ENCODE assay signal across 8 mouse cellular contexts in genomic region chr11:70970560-70971540, GRCm38 (mm10). TPM values are rescaled to one million over a fixed set of nuclear protein-coding genes. Genes with fewer than 3 reads are reported as not detected.
A peak's percentile ranks its signal among the peaks of the same experiment; 100 is the strongest.
DNase-seq lines count a peak whose midpoint lies in the region; ATAC-seq and TF ChIP-seq lines count a peak whose summit lies in the region.

No protein-coding gene starts in this region.

- peaks cover 7% of the 10 kb centered on the region for H3K36me3 ChIP-seq in heart, adult 2 months (ENCODE audit: control insufficient read depth, insufficient read depth, low read length)
- H3K36me3 ChIP-seq in embryonic facial prominence, embryonic 10.5 days (replicated peaks) = peaks cover 53% of the 10 kb centered on the region
- H3K36me3 ChIP-seq in intestine, embryonic 14.5 days (ENCODE audit: control insufficient read depth, insufficient read depth, low read length) = peaks cover 46% of the 10 kb centered on the region
- peaks cover 64% of the 10 kb centered on the region for H3K36me3 ChIP-seq in megakaryocyte, embryonic 14.5 days (replicated peaks; ENCODE audit: low read length)

- WGBS in heart, adult 2 months = 12% methylated on average over 24 of the region's 24 CpGs
- 20% methylated on average over 24 of the region's 24 CpGs for WGBS in embryonic facial prominence, embryonic 10.5 days
- 16% methylated on average over 24 of the region's 24 CpGs for whole genome bisulfite sequencing in intestine, embryonic 14.5 days

- no peak for DNase-seq in heart, adult 2 months
- DNase-seq in heart, postnatal 25 days (ENCODE audit: low spot score) = no peak
- peak; percentile 71 for DNase-seq in CD4-positive, CD25-positive, alpha-beta regulatory T cell, adult 2 months (ENCODE audit: low read depth, low spot score)
- DNase-seq in embryonic facial prominence, embryonic 10.5 days (ENCODE audit: low spot score) = no peak
- DNase-seq in intestine, embryonic 14.5 days (ENCODE audit: low spot score) = no peak
- no peak for DNase-seq in urinary bladder, postnatal 4 days (ENCODE audit: low spot score in 2 of 2)
- no peak for DNase-seq in right cerebral cortex, postnatal 36 days (ENCODE audit: low spot score in 2 of 2)

- peak overlapping the region; percentile 94 for H3K27ac ChIP-seq in heart, adult 2 months
- H3K27ac ChIP-seq in embryonic facial prominence, embryonic 10.5 days (replicated peaks) = peak overlapping the region; percentile 96
- H3K27ac ChIP-seq in intestine, embryonic 14.5 days (ENCODE audit: low read depth) = peak overlapping the region; percentile 82

- TF ChIP-seq CTCF in heart, adult 2 months (IDR thresholded peaks at IDR 0.05) = 0 out of 2 replicates have a peak, but pooled peaks have one; percentile 1

- no peak for TF ChIP-seq EP300 in heart, adult 2 months (IDR thresholded peaks at IDR 0.05; ENCODE audit: insufficient read depth, low read depth, low read length)

- no peaks in the 10 kb centered on the region for H3K27me3 ChIP-seq in heart, adult 2 months (ENCODE audit: control insufficient read depth, insufficient read depth, low read length)
- H3K27me3 ChIP-seq in embryonic facial prominence, embryonic 10.5 days (replicated peaks; ENCODE audit: low read depth, poor library complexity, severe bottlenecking) = no peaks in the 10 kb centered on the region
- H3K27me3 ChIP-seq in intestine, embryonic 14.5 days (replicated peaks; ENCODE audit: control insufficient read depth, insufficient read depth, low read length) = no peaks in the 10 kb centered on the region
- no peaks in the 10 kb centered on the region for H3K27me3 ChIP-seq in megakaryocyte, embryonic 14.5 days (replicated peaks)

- peak overlapping the region; percentile 69 for H3K9ac ChIP-seq in heart, adult 2 months (ENCODE audit: low read depth, low read length)
- H3K9ac ChIP-seq in intestine, embryonic 14.5 days (ENCODE audit: low read length) = peak overlapping the region; percentile 93

- H3K4me2 ChIP-seq in intestine, embryonic 14.5 days (ENCODE audit: low read length) = peak overlapping the region; percentile 53

- intact Hi-C loops in heart, adult 2 months (cut with DNase I) = loop anchor here (1.0 kb wide), 1 partner anchor 48 kb away; the partner anchor contains the start of genes Derl2 and Mis12
- intact Hi-C loops in heart, postnatal 25 days (cut with DNase I) = loop anchor here (5.0 kb wide), 1 partner anchor 46 kb away; the partner anchor contains the start of genes Derl2 and Mis12

- peak; percentile 51 for ATAC-seq in intestine, embryonic 14.5 days (replicated peaks; ENCODE audit: low FRiP score, low TSS enrichment, low read depth)

- no peaks in the 10 kb centered on the region for H3K9me3 ChIP-seq in embryonic facial prominence, embryonic 10.5 days
- no peaks in the 10 kb centered on the region for H3K9me3 ChIP-seq in intestine, embryonic 14.5 days (ENCODE audit: control insufficient read depth, low read length)
- no peaks in the 10 kb centered on the region for H3K9me3 ChIP-seq in megakaryocyte, embryonic 14.5 days

- H3K79me2 ChIP-seq in heart, adult 2 months (replicated peaks; ENCODE audit: control insufficient read depth, insufficient read depth, low read length) = peaks cover 2% of the 10 kb centered on the region; the same call in 1 of the 2 replicates

- no peak for TF ChIP-seq POLR2A in heart, adult 2 months (IDR thresholded peaks at IDR 0.05; ENCODE audit: insufficient read depth, low read depth, low read length)

- peaks cover 8% of the 10 kb centered on the region for H3K4me1 ChIP-seq in heart, adult 2 months (ENCODE audit: control insufficient read depth, insufficient read depth, low read length)
- H3K4me1 ChIP-seq in embryonic facial prominence, embryonic 10.5 days = peaks cover 21% of the 10 kb centered on the region
- peaks cover 8% of the 10 kb centered on the region for H3K4me1 ChIP-seq in intestine, embryonic 14.5 days (replicated peaks; ENCODE audit: control insufficient read depth, insufficient read depth, low read length)
- H3K4me1 ChIP-seq in megakaryocyte, embryonic 14.5 days = peaks cover 42% of the 10 kb centered on the region

- H3K4me3 ChIP-seq in heart, adult 2 months = peak overlapping the region; percentile 91
- H3K4me3 ChIP-seq in embryonic facial prominence, embryonic 10.5 days = peak overlapping the region; percentile 92
- H3K4me3 ChIP-seq in intestine, embryonic 14.5 days (ENCODE audit: low read depth, low read length) = peak overlapping the region; percentile 99
- peak overlapping the region; percentile 91 for H3K4me3 ChIP-seq in megakaryocyte, embryonic 14.5 days (replicated peaks)

RNA-seq across cellular contexts. Expression of gene Rpain, which starts 0.8 kb away (rescaled TPM):
- total RNA-seq in heart, adult 2 months (2021) = 10 to 100 TPM; 13.8 to 16.3 TPM
- polyA plus RNA-seq in heart, adult 2 months (2012; rRNA removed) = 14.8 and 28.1 TPM in 2 replicates
- 10 to 100 TPM; 15.2 to 15.7 TPM for total RNA-seq in heart, postnatal 25 days (2021)
- 77.0 and 82.4 TPM in 2 replicates for polyA plus RNA-seq in embryonic facial prominence, embryonic 10.5 days (2016; fragmentation: Nextera tagmentation; extraction: Ambion mirVana)
- polyA plus RNA-seq in intestine, embryonic 14.5 days (2014; fragmentation: Nextera tagmentation; extraction: Ambion mirVana) = 77.4 and 89.6 TPM in 2 replicates
- 9.3 TPM in 1 of 2 replicates, not detected in the other for polyA plus RNA-seq in megakaryocyte, embryonic 14.5 days (2012; ENCODE audit: insufficient read depth, low replicate concordance)

RNA-seq across cellular contexts. Expression of gene Nup88, which starts 1.1 kb away (rescaled TPM):
- total RNA-seq in heart, adult 2 months (2021) = 10 to 100 TPM; 47.3 TPM
- polyA plus RNA-seq in heart, adult 2 months (2012; rRNA removed) = 24.4 and 42.4 TPM in 2 replicates
- total RNA-seq in heart, postnatal 25 days (2021) = 10 to 100 TPM; 47.0 TPM
- polyA plus RNA-seq in embryonic facial prominence, embryonic 10.5 days (2016; fragmentation: Nextera tagmentation; extraction: Ambion mirVana) = 146 and 151 TPM in 2 replicates
- polyA plus RNA-seq in intestine, embryonic 14.5 days (2014; fragmentation: Nextera tagmentation; extraction: Ambion mirVana) = 110 and 127 TPM in 2 replicates
- polyA plus RNA-seq in megakaryocyte, embryonic 14.5 days (2012; ENCODE audit: insufficient read depth, low replicate concordance) = 18.2 and 21.9 TPM in 2 replicates

RNA-seq across cellular contexts. Expression of gene C1qbp, which starts 12.0 kb away (rescaled TPM):
- 100 to 1,000 TPM; 195 to 216 TPM for total RNA-seq in heart, adult 2 months (2021)
- 99.0 and 122 TPM in 2 replicates for polyA plus RNA-seq in heart, adult 2 months (2012; rRNA removed)
- 100 to 1,000 TPM; 218 to 234 TPM for total RNA-seq in heart, postnatal 25 days (2021)
- 346 and 351 TPM in 2 replicates for polyA plus RNA-seq in embryonic facial prominence, embryonic 10.5 days (2016; fragmentation: Nextera tagmentation; extraction: Ambion mirVana)
- polyA plus RNA-seq in intestine, embryonic 14.5 days (2014; fragmentation: Nextera tagmentation; extraction: Ambion mirVana) = 317 and 333 TPM in 2 replicates
- polyA plus RNA-seq in megakaryocyte, embryonic 14.5 days (2012; ENCODE audit: insufficient read depth, low replicate concordance) = 211 and 537 TPM in 2 replicates

RNA-seq across cellular contexts. Expression of gene Dhx33, which starts 33.4 kb away (rescaled TPM):
- 10 to 100 TPM in 1 of 2 experiments, 1 to 10 TPM in 1; 8.5 to 10.2 TPM for total RNA-seq in heart, adult 2 months (2021)
- polyA plus RNA-seq in heart, adult 2 months (2012; rRNA removed) = 12.9 and 18.9 TPM in 2 replicates
- 1 to 10 TPM; 8.1 to 9.3 TPM for total RNA-seq in heart, postnatal 25 days (2021)
- 30.4 and 32.4 TPM in 2 replicates for polyA plus RNA-seq in embryonic facial prominence, embryonic 10.5 days (2016; fragmentation: Nextera tagmentation; extraction: Ambion mirVana)
- 23.0 and 24.4 TPM in 2 replicates for polyA plus RNA-seq in intestine, embryonic 14.5 days (2014; fragmentation: Nextera tagmentation; extraction: Ambion mirVana)
- 3.6 and 4.1 TPM in 2 replicates for polyA plus RNA-seq in megakaryocyte, embryonic 14.5 days (2012; ENCODE audit: insufficient read depth, low replicate concordance)

RNA-seq across cellular contexts. Expression of gene Mis12, which starts 48.6 kb away (rescaled TPM):
- total RNA-seq in heart, adult 2 months (2021) = 1 to 10 TPM; 7.5 to 9.2 TPM
- polyA plus RNA-seq in heart, adult 2 months (2012; rRNA removed) = 3.4 and 4.5 TPM in 2 replicates
- 1 to 10 TPM; 6.2 to 7.1 TPM for total RNA-seq in heart, postnatal 25 days (2021)
- 64.5 and 67.5 TPM in 2 replicates for polyA plus RNA-seq in embryonic facial prominence, embryonic 10.5 days (2016; fragmentation: Nextera tagmentation; extraction: Ambion mirVana)
- polyA plus RNA-seq in intestine, embryonic 14.5 days (2014; fragmentation: Nextera tagmentation; extraction: Ambion mirVana) = 28.5 and 32.0 TPM in 2 replicates
- polyA plus RNA-seq in megakaryocyte, embryonic 14.5 days (2012; ENCODE audit: insufficient read depth, low replicate concordance) = 1.4 TPM in 1 of 2 replicates, not detected in the other
